Mouse (Mus musculus) embryonic facial prominence, embryonic 11.5 days (tissue): ENCODE results near the gene Ncbp2. TPM values are rescaled to one million over a fixed set of nuclear protein-coding genes. Genes with fewer than 3 reads are reported as not detected.
"Not testable (repeated sequence)": the region's sequence is repeated elsewhere in the genome, so short reads cannot be mapped to it uniquely, and the experiment has no call there.

Experiments used
- ATAC-seq: fragments of 200-750 bp; cut with Nextera tagmentation; replicated peaks from 2 replicates; pipeline ENCODE4 v1.8.0; 2017; ENCODE audit warnings: low read depth; ENCODE audit not compliant: insufficient number of reproducible peaks, low FRiP score, low TSS enrichment
- DNase-seq: peaks from one replicate; pipeline ENCODE4 v3.0.0-alpha.2; 2015; ENCODE audit warnings: low spot score
- H3K27ac ChIP-seq: fragments of 300-500 bp; sonication (generic); replicated peaks from 2 replicates; pipeline ENCODE4 v1.5.1; 2014; ENCODE audit warnings: mild to moderate bottlenecking, low read depth, low read length, control low read depth
- H3K27me3 ChIP-seq: fragments of 300-500 bp; sonication (generic); 2 replicates; pipeline ENCODE4 v1.6.1; 2014; ENCODE audit warnings: mild to moderate bottlenecking, low read length, moderate library complexity, mixed read lengths; ENCODE audit not compliant: control insufficient read depth, insufficient read depth
- H3K36me3 ChIP-seq: fragments of 300-500 bp; sonication (generic); replicated peaks from 2 replicates; pipeline ENCODE4 v1.6.1; 2014; ENCODE audit warnings: low read depth, mild to moderate bottlenecking, low read length, moderate library complexity, mixed read lengths; ENCODE audit not compliant: control insufficient read depth, insufficient read depth
- H3K4me1 ChIP-seq: fragments of 300-500 bp; sonication (generic); 2 replicates; pipeline ENCODE4 v1.6.1; 2014; ENCODE audit warnings: low read length, mixed read lengths; ENCODE audit not compliant: control insufficient read depth, insufficient read depth
- H3K4me2 ChIP-seq: fragments of 300-500 bp; sonication (generic); 2 replicates; pipeline ENCODE4 v1.6.1; 2014; ENCODE audit warnings: low read depth, mild to moderate bottlenecking, control low read depth, low read length, moderate library complexity
- H3K4me3 ChIP-seq: fragments of 300-500 bp; sonication (generic); 2 replicates; pipeline ENCODE4 v1.5.1; 2014; ENCODE audit warnings: low read depth, low read length, control low read depth
- H3K9ac ChIP-seq: fragments of 300-500 bp; sonication (generic); replicated peaks from 2 replicates; pipeline ENCODE4 v1.6.1; 2014; ENCODE audit warnings: mild to moderate bottlenecking, control low read depth, low read length
- H3K9me3 ChIP-seq: fragments of 300-500 bp; sonication (generic); replicated peaks from 2 replicates; pipeline ENCODE4 v1.6.1; 2016; ENCODE audit warnings: mild to moderate bottlenecking, low read length, inconsistent platforms, mixed read lengths; ENCODE audit not compliant: control insufficient read depth
- WGBS: fragments of 180-500 bp; shearing (Covaris S2); extraction: QIAGEN DNeasy Blood & Tissue Kit; methylation state at CpG from one replicate; pipeline ENCODE4 v1.1.7; 2014; 5-methylcytosine and 5-hydroxymethylcytosine counted together
- polyA plus RNA-seq: library from polyadenylated mRNA; unstranded; fragments of >200 nt; fragmentation: Nextera tagmentation; extraction: Ambion mirVana; gene quantifications from 2 replicates; pipeline ENCODE4 v1.2.1, GENCODE M21; 2014

Ncbp2 gene
- polyA plus RNA-seq, 1 experiment from 2014 or later = 173 TPM

DNA sequence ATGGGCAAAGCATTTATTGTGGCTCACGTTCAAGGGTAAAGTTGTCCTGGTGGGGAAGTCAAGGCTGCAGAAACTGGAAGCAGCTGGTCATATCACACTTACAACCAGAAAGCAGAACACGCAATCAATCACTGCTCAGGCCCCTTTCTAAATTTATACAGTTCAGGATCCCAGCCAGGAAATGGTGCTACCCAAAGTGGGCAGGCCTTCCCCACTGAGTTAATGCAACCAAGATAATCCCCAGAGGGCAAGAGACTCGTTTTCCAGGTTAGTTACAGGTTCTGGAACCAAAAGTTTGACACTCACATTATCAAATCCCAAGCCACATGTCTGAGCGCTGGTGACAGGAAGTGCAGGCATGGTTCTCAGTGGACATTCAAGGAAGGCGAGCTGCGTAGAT is 9.5 kb upstream of the Ncbp2 start:
- Histone ChIP-seq H3K9me3 (no peaks in the 10 kb centered on the region), H3K36me3 (no peaks in the 10 kb centered on the region), H3K4me3 (no peak overlapping the region), H3K9ac (no peak overlapping the region), H3K4me1 (peaks cover 3% of the 10 kb centered on the region), H3K27me3 (peaks cover 20% of the 10 kb centered on the region), H3K4me2 (no peak overlapping the region), H3K27ac (no peak overlapping the region)
- WGBS = 74% methylated on average over 6 of the region's 6 CpGs
- ATAC-seq (no peak), DNase-seq (no peak)

GRCm38 (mm10) chr16:31940586-31940985 is 7.7 kb upstream of the Ncbp2 start:
- Histone ChIP-seq H3K27ac (no peak overlapping the region), H3K4me3 (no peak overlapping the region), H3K27me3 (peaks cover 4% of the 10 kb centered on the region), H3K4me2 (no peak overlapping the region), H3K4me1 (no peaks in the 10 kb centered on the region), H3K9ac (no peak overlapping the region), H3K9me3 (no peaks in the 10 kb centered on the region), H3K36me3 (no peaks in the 10 kb centered on the region)
- DNase-seq = no peak
- no peak for ATAC-seq
- WGBS = 71% methylated on average over 2 of the region's 2 CpGs

GRCm38 (mm10) chr16:31943980-31944379 is 4.3 kb upstream of the Ncbp2 start:
- Histone ChIP-seq H3K27me3 (no peaks in the 10 kb centered on the region), H3K9ac (no peak overlapping the region), H3K4me2 (no peak overlapping the region), H3K9me3 (no peaks in the 10 kb centered on the region), H3K27ac (no peak overlapping the region), H3K36me3 (no peaks in the 10 kb centered on the region), H3K4me3 (no peak overlapping the region), H3K4me1 (no peaks in the 10 kb centered on the region)
- DNase-seq = peak; percentile 89
- 4% methylated on average over 10 of the region's 10 CpGs for WGBS
- 0 out of 2 replicates have a peak, but pooled peaks have one; percentile 25 for ATAC-seq

DNA sequence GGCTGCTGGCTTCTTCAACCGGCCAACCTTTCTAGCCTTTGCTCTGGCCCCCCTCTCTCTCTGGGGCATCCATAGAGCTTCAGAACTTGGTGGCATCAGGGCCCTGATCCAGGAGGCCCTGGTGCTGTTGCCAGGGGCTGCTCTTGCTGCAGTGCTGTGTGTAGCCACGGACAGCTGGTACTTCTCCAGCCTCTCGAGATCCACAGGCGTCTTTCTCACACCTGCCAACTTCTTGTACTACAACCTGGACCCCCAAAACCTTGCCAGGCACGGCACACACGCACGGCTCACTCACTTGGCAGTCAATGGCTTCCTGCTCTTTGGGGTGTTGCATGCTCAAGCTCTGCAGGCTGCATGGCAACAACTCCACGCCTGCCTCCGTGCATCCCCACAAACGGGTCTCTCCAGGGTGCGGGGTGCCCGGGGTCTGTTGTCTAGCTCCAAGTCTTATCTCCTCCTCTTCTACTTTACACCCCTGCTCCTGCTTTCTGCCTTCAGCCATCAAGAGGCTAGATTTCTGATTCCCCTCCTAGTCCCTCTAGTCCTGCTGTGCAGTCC is 3.5 kb upstream of the Ncbp2 start:
- ATAC-seq (no peak), DNase-seq (no peak)
- H3K9me3 ChIP-seq = no peaks in the 10 kb centered on the region
- H3K4me3 ChIP-seq = no peak overlapping the region
- no peaks in the 10 kb centered on the region for H3K27me3 ChIP-seq
- H3K36me3 ChIP-seq = no peaks in the 10 kb centered on the region
- no peak overlapping the region for H3K27ac ChIP-seq
- no peaks in the 10 kb centered on the region for H3K4me1 ChIP-seq
- H3K4me2 ChIP-seq = no peak overlapping the region
- no peak overlapping the region for H3K9ac ChIP-seq
- 91% methylated on average over 12 of the region's 12 CpGs for WGBS

GRCm38 (mm10) chr16:31945372-31945771 is 2.9 kb upstream of the Ncbp2 start:
- Histone ChIP-seq H3K4me3 (no peak overlapping the region), H3K9ac (no peak overlapping the region), H3K9me3 (no peaks in the 10 kb centered on the region), H3K27ac (no peak overlapping the region), H3K4me2 (no peak overlapping the region), H3K36me3 (no peaks in the 10 kb centered on the region), H3K27me3 (no peaks in the 10 kb centered on the region), H3K4me1 (no peaks in the 10 kb centered on the region)
- 90% methylated on average over 6 of the region's 6 CpGs for WGBS
- DNase-seq (no peak), ATAC-seq (no peak)

DNA sequence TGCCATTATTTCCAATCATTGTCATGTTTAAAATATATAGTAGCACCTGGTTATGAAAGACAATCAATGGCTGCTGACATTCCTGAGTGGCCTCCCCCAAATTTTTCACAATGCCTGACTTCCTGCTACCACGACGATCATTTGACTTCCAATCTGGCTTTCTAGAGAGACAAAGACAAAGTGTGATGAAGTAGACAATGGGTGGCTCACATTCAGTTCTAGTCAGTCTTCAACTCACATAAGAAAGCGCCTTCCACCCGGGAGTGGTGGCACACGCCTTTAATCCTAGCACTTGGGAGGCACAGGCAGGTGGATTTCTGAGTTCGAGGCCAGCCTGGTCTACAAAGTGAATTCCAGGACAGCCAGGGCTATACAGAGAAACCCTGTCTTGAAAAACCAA is 2.3 kb upstream of the Ncbp2 start:
- not testable (repeated sequence) for H3K9me3 ChIP-seq, H3K4me3 ChIP-seq, H3K4me1 ChIP-seq, H3K9ac ChIP-seq, H3K36me3 ChIP-seq, DNase-seq, H3K27ac ChIP-seq, H3K4me2 ChIP-seq, ATAC-seq, H3K27me3 ChIP-seq
- 88% methylated on average over 6 of the region's 6 CpGs for WGBS

DNA sequence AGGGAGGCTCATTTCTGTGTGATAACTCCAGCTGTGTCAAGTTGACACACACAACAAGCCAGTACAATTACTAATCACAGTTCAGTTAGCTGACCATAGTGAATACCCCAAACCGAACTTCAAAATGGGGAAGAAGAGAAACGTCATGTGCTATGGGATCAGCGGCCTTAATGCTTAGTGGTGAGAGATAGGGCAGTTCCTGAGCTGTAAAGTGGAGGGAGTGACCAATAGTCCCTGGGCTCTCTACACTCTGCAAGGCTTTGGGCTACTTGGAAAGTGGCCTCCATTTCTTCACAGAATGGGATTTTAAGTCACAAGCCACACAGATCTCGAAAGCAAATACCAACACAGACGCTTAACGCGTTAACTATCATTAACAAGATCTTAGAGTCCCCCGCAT is 980 bp upstream of the Ncbp2 start:
- H3K4me3 ChIP-seq = peak overlapping the region; percentile 90
- H3K27me3 ChIP-seq = no peaks in the 10 kb centered on the region
- no peaks in the 10 kb centered on the region for H3K36me3 ChIP-seq
- H3K4me2 ChIP-seq = peak overlapping the region; percentile 76
- H3K4me1 ChIP-seq = no peaks in the 10 kb centered on the region
- DNase-seq = no peak
- no peak for ATAC-seq
- peak overlapping the region; percentile 92 for H3K9ac ChIP-seq
- H3K27ac ChIP-seq = no peak overlapping the region
- 39% methylated on average over 8 of the region's 8 CpGs for WGBS
- H3K9me3 ChIP-seq = no peaks in the 10 kb centered on the region

DNA sequence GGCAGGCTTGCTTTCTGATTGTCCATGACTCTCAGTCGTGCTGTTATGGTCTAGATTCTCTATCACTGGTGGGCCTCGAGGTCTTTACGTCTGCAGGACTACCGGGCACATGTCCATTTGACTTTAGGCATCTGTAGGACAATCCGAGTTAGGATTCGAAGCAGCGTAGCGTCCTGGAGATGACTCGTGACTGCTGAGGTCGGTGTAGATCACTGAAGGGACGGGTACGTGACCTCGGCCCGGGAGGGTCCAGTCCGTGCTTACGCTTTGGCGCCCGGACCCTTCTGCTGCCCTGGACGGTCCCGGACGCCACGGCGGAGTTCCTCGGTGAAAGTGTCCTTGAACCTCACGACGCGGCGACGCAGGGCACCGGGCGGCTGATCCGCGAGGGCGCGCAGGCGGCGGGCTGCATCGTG is 404 bp upstream of the Ncbp2 start:
- no peaks in the 10 kb centered on the region for H3K36me3 ChIP-seq
- no peaks in the 10 kb centered on the region for H3K4me1 ChIP-seq
- ATAC-seq (peak; percentile 68), DNase-seq (no peak)
- H3K9ac ChIP-seq = peak overlapping the region; percentile 92
- peak overlapping the region; percentile 76 for H3K4me2 ChIP-seq
- peak overlapping the region; percentile 90 for H3K4me3 ChIP-seq
- H3K27me3 ChIP-seq = no peaks in the 10 kb centered on the region
- under 1% methylated on average over 38 of the region's 38 CpGs for WGBS
- no peaks in the 10 kb centered on the region for H3K9me3 ChIP-seq
- H3K27ac ChIP-seq = peak overlapping the region; percentile 65
